Mouse (Mus musculus) CH12.LX (cell line): Measurements from ENCODE around the gene 1700067K01Rik. TPM values are rescaled to one million over a fixed set of nuclear protein-coding genes. Genes with fewer than 3 reads are reported as not detected.

Experiments used
- DNase-seq: peaks from one replicate; pipeline ENCODE4 v3.0.0-alpha.2; 2013; ENCODE audit errors: extremely low read depth
- H3K27ac ChIP-seq: 2 replicates; pipeline ENCODE4 v1.5.1; 2012; ENCODE audit warnings: low read depth, mild to moderate bottlenecking, control low read depth, moderate library complexity; ENCODE audit not compliant: insufficient read depth
- H3K27me3 ChIP-seq: replicated peaks from 2 replicates; pipeline ENCODE3; 2012; ENCODE audit warnings: inconsistent platforms
- H3K36me3 ChIP-seq, 2 experiments: replicated peaks in 1 of 2; 2 replicates each; pipeline versions ENCODE3 to v1.6.1; 2012; ENCODE audit warnings: inconsistent platforms in 1 of 2, low read length in 1 of 2, mild to moderate bottlenecking in 1 of 2, mixed read lengths in 1 of 2, moderate library complexity in 1 of 2; ENCODE audit not compliant: control insufficient read depth in 1 of 2, insufficient read depth in 1 of 2
- H3K4me1 ChIP-seq, 2 experiments: 2 replicates each; pipeline ENCODE4 v1.6.1; 2012; ENCODE audit warnings: inconsistent platforms in 1 of 2, moderate library complexity in 1 of 2; ENCODE audit not compliant: insufficient read depth in 2 of 2, control insufficient read depth in 1 of 2
- H3K4me2 ChIP-seq: 2 replicates; pipeline ENCODE4 v1.6.1; 2012; ENCODE audit warnings: low read depth, mild to moderate bottlenecking, control low read depth; ENCODE audit not compliant: poor library complexity, insufficient read depth, severe bottlenecking
- H3K4me3 ChIP-seq, 3 experiments: fragments of 150-350 bp in 1 of 3; sonication (generic) in 1 of 3; replicated peaks in 1 of 3; 2 replicates each; pipeline versions ENCODE3 to v1.5.1; 2011 to 2012; ENCODE audit warnings: low read depth in 2 of 3, low read length in 2 of 3, mild to moderate bottlenecking in 2 of 3, moderate library complexity in 2 of 3, control low read depth in 1 of 3, improper control_type of control experiment in 1 of 3, inconsistent platforms in 1 of 3, mixed read lengths in 1 of 3; ENCODE audit not compliant: poor library complexity in 1 of 3
- H3K79me2 ChIP-seq: replicated peaks from 2 replicates; pipeline ENCODE4 v1.6.1; 2012; ENCODE audit warnings: mild to moderate bottlenecking, moderate library complexity; ENCODE audit not compliant: control insufficient read depth, poor library complexity, insufficient read depth, severe bottlenecking; ENCODE audit errors: extremely low read depth
- H3K9ac ChIP-seq: 2 replicates; pipeline ENCODE4 v1.6.1; 2012; ENCODE audit warnings: low read depth, mild to moderate bottlenecking, control low read depth, moderate library complexity; ENCODE audit not compliant: insufficient read depth
- H3K9me3 ChIP-seq: replicated peaks from 2 replicates; pipeline ENCODE3; 2012; ENCODE audit warnings: low read length, inconsistent platforms, mixed read lengths
- BHLHE40 ChIP-seq: IDR thresholded peaks from 2 replicates; pipeline ENCODE4 v1.6.1; 2011; ENCODE audit warnings: mild to moderate bottlenecking, low read depth, low read length, improper control_type of control experiment
- CHD2 ChIP-seq: IDR thresholded peaks from 2 replicates; pipeline ENCODE4 v1.6.1; 2011; ENCODE audit warnings: low read length, improper control_type of control experiment
- CTCF ChIP-seq, 2 experiments: IDR thresholded peaks in 1 of 2; conservative IDR thresholded peaks in 1 of 2; 2 replicates each; pipeline ENCODE4 v1.5.1; 2011 to 2012; ENCODE audit warnings: low read depth in 2 of 2, low read length in 2 of 2, improper control_type of control experiment in 1 of 2, inconsistent platforms in 1 of 2, mild to moderate bottlenecking in 1 of 2, moderate library complexity in 1 of 2
- E2F4 ChIP-seq: IDR thresholded peaks from 2 replicates; pipeline ENCODE4 v1.6.1; 2011; ENCODE audit warnings: low read depth, low read length, improper control_type of control experiment; ENCODE audit not compliant: insufficient replicate concordance
- ELF1 ChIP-seq: IDR thresholded peaks from 2 replicates; pipeline ENCODE4 v1.6.1; 2014; ENCODE audit warnings: low read depth, mild to moderate bottlenecking, inconsistent platforms, low read length, improper control_type of control experiment
- EP300 ChIP-seq: IDR thresholded peaks from 2 replicates; pipeline ENCODE4 v1.6.1; 2011; ENCODE audit warnings: low read length, improper control_type of control experiment
- ETS1 ChIP-seq: conservative IDR thresholded peaks from 2 replicates; pipeline ENCODE4 v1.6.1; 2012; ENCODE audit warnings: low read depth, mild to moderate bottlenecking, inconsistent platforms, low read length, improper control_type of control experiment, moderate library complexity
- GABPA ChIP-seq: IDR thresholded peaks from 2 replicates; pipeline ENCODE4 v1.6.1; 2012; ENCODE audit warnings: low read depth, low read length, improper control_type of control experiment, inconsistent platforms; ENCODE audit not compliant: insufficient replicate concordance
- HCFC1 ChIP-seq: IDR thresholded peaks from 2 replicates; pipeline ENCODE4 v1.6.1; 2012; ENCODE audit warnings: low read depth, mild to moderate bottlenecking, inconsistent platforms, low read length, improper control_type of control experiment
- JUN ChIP-seq: IDR thresholded peaks from 2 replicates; pipeline ENCODE4 v1.6.1; 2011; ENCODE audit warnings: low read depth, mild to moderate bottlenecking, low read length, improper control_type of control experiment, moderate library complexity; ENCODE audit not compliant: insufficient read depth
- JUND ChIP-seq: conservative IDR thresholded peaks from 2 replicates; pipeline ENCODE4 v1.6.1; 2011; ENCODE audit warnings: low read depth, low read length, improper control_type of control experiment
- KAT2A ChIP-seq: IDR thresholded peaks from 2 replicates; pipeline ENCODE4 v1.6.1; 2012; ENCODE audit warnings: low read length, improper control_type of control experiment, inconsistent platforms; ENCODE audit not compliant: insufficient replicate concordance
- MAFK ChIP-seq: IDR thresholded peaks from 2 replicates; pipeline ENCODE4 v1.6.1; 2011; ENCODE audit warnings: low read length, improper control_type of control experiment; ENCODE audit not compliant: insufficient replicate concordance
- MAX ChIP-seq: IDR thresholded peaks from 2 replicates; pipeline ENCODE4 v1.6.1; 2011; ENCODE audit warnings: low read length, improper control_type of control experiment
- MXI1 ChIP-seq: IDR thresholded peaks from 2 replicates; pipeline ENCODE4 v1.6.1; 2011; ENCODE audit warnings: mild to moderate bottlenecking, low read depth, low read length, improper control_type of control experiment
- MYC ChIP-seq: IDR thresholded peaks from 2 replicates; pipeline ENCODE4 v1.6.1; 2011; ENCODE audit warnings: low read depth, mild to moderate bottlenecking, improper control_type of control experiment, low read length
- NELFE ChIP-seq: IDR thresholded peaks from 2 replicates; pipeline ENCODE4 v1.6.1; 2011; ENCODE audit warnings: low read depth, low read length, improper control_type of control experiment
- NRF1 ChIP-seq: IDR thresholded peaks from 2 replicates; pipeline ENCODE4 v1.6.1; 2014; ENCODE audit warnings: low read depth, mild to moderate bottlenecking, inconsistent platforms, low read length, improper control_type of control experiment, moderate library complexity
- PAX5 ChIP-seq: IDR thresholded peaks from 2 replicates; pipeline ENCODE4 v1.6.1; 2012; ENCODE audit warnings: low read length, inconsistent platforms, mixed read lengths
- POLR2A ChIP-seq: IDR thresholded peaks from 2 replicates; pipeline ENCODE4 v1.6.1; 2011; ENCODE audit warnings: low read depth, mild to moderate bottlenecking, improper control_type of control experiment, low read length
- POLR2AphosphoS2 ChIP-seq: IDR thresholded peaks from 2 replicates; pipeline ENCODE4 v1.6.1; 2011; ENCODE audit warnings: low read depth, low read length, improper control_type of control experiment
- RCOR1 ChIP-seq: conservative IDR thresholded peaks from 2 replicates; pipeline ENCODE4 v1.6.1; 2012; ENCODE audit warnings: low read depth, mild to moderate bottlenecking, inconsistent platforms, low read length, improper control_type of control experiment
- SIN3A ChIP-seq: IDR thresholded peaks from 2 replicates; pipeline ENCODE4 v1.6.1; 2012; ENCODE audit warnings: low read length, improper control_type of control experiment, inconsistent platforms
- TCF12 ChIP-seq: IDR thresholded peaks from 2 replicates; pipeline ENCODE4 v1.6.1; 2014; ENCODE audit warnings: low read depth, mild to moderate bottlenecking, inconsistent platforms, low read length, improper control_type of control experiment
- USF1 ChIP-seq: IDR thresholded peaks from 2 replicates; pipeline ENCODE4 v1.6.1; 2014; ENCODE audit warnings: low read depth, mild to moderate bottlenecking, inconsistent platforms, low read length, improper control_type of control experiment
- USF2 ChIP-seq: conservative IDR thresholded peaks from 2 replicates; pipeline ENCODE4 v1.6.1; 2011; ENCODE audit warnings: low read depth, low read length, improper control_type of control experiment
- ZC3H11A ChIP-seq: IDR thresholded peaks from 2 replicates; pipeline ENCODE4 v1.6.1; 2012; ENCODE audit warnings: low read depth, mild to moderate bottlenecking, inconsistent platforms, low read length, improper control_type of control experiment
- ZKSCAN1 ChIP-seq: IDR thresholded peaks from 2 replicates; pipeline ENCODE4 v1.6.1; 2012; ENCODE audit warnings: low read depth, inconsistent platforms, low read length, improper control_type of control experiment, borderline replicate concordance
- ZNF384 ChIP-seq: IDR thresholded peaks from 2 replicates; pipeline ENCODE4 v1.6.1; 2012; ENCODE audit warnings: low read depth, low read length, improper control_type of control experiment, inconsistent platforms
- dilution Hi-C: fragments of 300-500 bp; cut with MboI; formaldehyde crosslinking; loops from 2 replicates; pipeline ENCODE4 v1.14.3; 2020; ENCODE audit warnings: low sequenced_read_pairs; ENCODE audit not compliant: extremely low pct_unique_long_range_greater_than_20kb, extremely low pct_ligation_motif_present
- in situ Hi-C: fragments of 300-500 bp; cut with MboI; formaldehyde crosslinking; loops from 3 replicates; pipeline ENCODE4 v1.14.3; 2019; ENCODE audit warnings: low sequenced_read_pairs, low pct_ligation_motif_present, low pct_unique_long_range_greater_than_20kb, mixed read lengths
- polyA plus RNA-seq: library from polyadenylated mRNA; unstranded; fragments of >175 nt; gene quantifications from 2 replicates; pipeline ENCODE4 v1.2.1, GENCODE M21; 2012; ENCODE audit warnings: low read depth; ENCODE audit not compliant: insufficient read length
- total RNA-seq, 2 experiments: library from RNA; depleted of rRNA; stranded (reverse); fragments of 300-350 nt in 1 of 2; fragments of >200 nt in 1 of 2; gene quantifications; 2 replicates each; pipeline ENCODE4 v1.2.3; 2012 to 2014

The 1700067K01Rik gene
- total and polyA plus RNA-seq, 3 experiments: 0.38 to 0.67 TPM; not detected in 1

DNA sequence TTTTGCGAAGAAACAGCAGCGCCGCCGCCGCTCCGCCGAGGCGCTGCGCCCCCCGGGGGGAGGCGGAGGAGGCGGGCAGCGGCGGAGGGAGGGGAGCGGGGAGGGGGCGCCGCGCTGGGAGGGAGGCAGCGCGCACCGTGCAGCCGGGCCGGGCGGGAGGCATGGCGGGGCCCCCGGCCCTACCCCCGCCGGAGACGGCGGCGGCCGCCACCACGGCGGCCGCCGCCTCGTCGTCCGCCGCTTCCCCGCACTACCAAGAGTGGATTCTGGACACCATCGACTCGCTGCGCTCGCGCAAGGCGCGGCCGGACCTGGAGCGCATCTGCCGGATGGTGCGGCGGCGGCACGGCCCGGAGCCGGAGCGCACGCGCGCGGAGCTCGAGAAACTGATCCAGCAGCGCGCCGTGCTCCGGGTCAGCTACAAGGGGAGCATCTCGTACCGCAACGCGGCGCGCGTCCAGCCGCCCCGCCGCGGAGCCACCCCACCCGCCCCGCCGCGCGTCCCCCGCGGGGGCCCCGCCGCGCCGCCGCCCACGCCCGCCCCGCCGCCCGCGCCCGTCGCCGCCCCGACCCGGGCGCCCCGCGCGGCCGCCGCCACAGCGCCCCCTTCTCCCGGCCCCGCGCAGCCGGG, 3.7 kb upstream of the 1700067K01Rik start, which contains the start of gene Samd1:
TSS of gene Samd1 (plus strand) at position 162 of the 631 bp plus-strand sequence.
- in situ Hi-C loops: no loop called here
- peak within 1 kb of the TSS; percentile 53 for H3K27ac ChIP-seq
- TF ChIP-seq JUN: no peak
- TF ChIP-seq NRF1: peak; percentile 75
- TF ChIP-seq, all 38 proteins: peak for 1
- Histone ChIP-seq H3K79me2 (peaks cover 3% of the 10 kb centered on the region; the same call in 1 of the 2 replicates), H3K9me3 (no peaks in the 10 kb centered on the region), H3K4me1 (peaks cover 10 to 23% of the 10 kb centered on the region in 2 experiments), H3K9ac (peak within 1 kb of the TSS; percentile 81), H3K4me3 (peak within 1 kb of the TSS; percentile 58 to 80 (median 71)), H3K27me3 (no peaks in the 10 kb centered on the region), H3K4me2 (peak within 1 kb of the TSS; percentile 62), H3K36me3 (peaks cover 14 to 38% of the 10 kb centered on the region in 2 experiments)
- dilution Hi-C loops: no loop called here
- DNase-seq: no peak

DNA sequence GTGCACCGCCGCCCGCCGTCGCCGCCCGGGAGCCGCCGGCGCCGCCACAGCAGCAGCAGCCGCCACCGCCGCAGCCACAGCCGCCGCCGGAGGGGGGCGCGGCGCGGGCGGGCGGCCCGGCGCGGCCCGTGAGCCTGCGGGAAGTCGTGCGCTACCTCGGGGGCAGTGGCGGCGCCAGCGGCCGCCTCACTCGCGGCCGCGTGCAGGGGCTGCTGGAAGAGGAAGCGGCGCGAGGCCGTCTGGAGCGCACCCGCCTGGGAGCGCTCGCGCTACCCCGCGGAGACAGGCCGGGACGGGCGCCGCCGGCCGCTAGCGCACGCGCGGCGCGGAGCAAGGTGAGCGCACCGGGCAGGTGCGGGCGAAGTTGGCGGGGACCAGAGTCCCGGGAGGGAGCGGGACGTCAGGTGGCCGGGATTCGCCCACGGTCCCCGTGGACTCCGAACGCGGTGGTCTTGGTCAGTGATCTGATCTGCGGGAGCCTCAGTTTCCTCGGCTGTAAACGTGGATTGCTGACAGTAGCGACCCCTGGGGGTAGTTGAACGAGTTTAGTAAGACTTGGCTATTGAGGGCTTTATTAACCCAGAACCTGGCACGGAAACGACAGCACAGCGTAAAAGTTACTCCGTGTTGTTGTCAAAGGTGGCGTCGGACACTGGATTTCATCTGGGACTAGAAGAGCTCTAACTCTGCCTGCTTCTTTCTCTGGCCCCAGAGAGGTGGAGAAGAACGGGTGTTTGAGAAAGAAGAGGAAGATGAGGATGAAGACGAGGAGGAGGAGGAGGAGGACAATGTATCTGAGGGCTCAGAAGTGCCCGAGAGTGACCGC, 2.9 kb upstream of the 1700067K01Rik start:
- Histone ChIP-seq H3K9me3 (no peaks in the 10 kb centered on the region), H3K27ac (peak overlapping the region; percentile 12; the same call in 1 of the 2 replicates), H3K4me3 (peak overlapping the region; percentile 58 to 80 (median 71)), H3K4me1 (peaks cover 14 to 31% of the 10 kb centered on the region in 2 experiments), H3K79me2 (peaks cover 3% of the 10 kb centered on the region; the same call in 1 of the 2 replicates), H3K27me3 (no peaks in the 10 kb centered on the region), H3K36me3 (peaks cover 14 to 44% of the 10 kb centered on the region in 2 experiments), H3K4me2 (peak overlapping the region; percentile 62), H3K9ac (peak overlapping the region; percentile 81)
- DNase-seq: peak; percentile 76
- in situ Hi-C loops (no loop called here), dilution Hi-C loops (no loop called here)
- TF ChIP-seq TCF12 (peak; percentile 27; the same call in 1 of the 2 replicates), BHLHE40 (peak; percentile 39; the same call in 1 of the 2 replicates), EP300 (no peak), ZNF384 (no peak), USF2 (no peak), NELFE (0 out of 2 replicates have a peak, but pooled peaks have one; percentile 18), ZC3H11A (no peak), POLR2AphosphoS2 (no peak), ZKSCAN1 (no peak), CHD2 (no peak), MAX (no peak), E2F4 (no peak), CTCF (conservative IDR thresholded peaks at IDR 0.05 in 1 of 2, IDR thresholded peaks at IDR 0.05 in 1 of 2; ENCODE audit: low read depth in 2 of 2, low read length in 2 of 2) (peak in 1 of 2 experiments; percentile 69; a peak in 3 of 4 replicates), NRF1 (peak; percentile 82), JUN (no peak), ELF1 (no peak), PAX5 (no peak), RCOR1 (no peak), USF1 (no peak), KAT2A (no peak), MXI1 (peak; percentile 59; the same call in 1 of the 2 replicates), GABPA (no peak), HCFC1 (0 out of 2 replicates have a peak, but pooled peaks have one; percentile 30), ETS1 (no peak), MYC (0 out of 2 replicates have a peak, but pooled peaks have one; percentile 38), SIN3A (peak; percentile 55; the same call in 1 of the 2 replicates), JUND (no peak), POLR2A (no peak), MAFK (no peak)
